Mouse (Mus musculus) kidney, postnatal 0 days (tissue): ENCODE results near the gene Lyrm9. TPM values are rescaled to one million over a fixed set of nuclear protein-coding genes. Genes with fewer than 3 reads are reported as not detected.

Experiments used
- ATAC-seq: fragments of 200-750 bp; cut with Nextera tagmentation; replicated peaks from 2 replicates; pipeline ENCODE4 v1.8.0; 2017; ENCODE audit warnings: low read depth, moderate number of reproducible peaks, moderate TSS enrichment, moderate library complexity; ENCODE audit not compliant: low FRiP score
- DNase-seq: peaks from one replicate; pipeline ENCODE4 v3.0.0-alpha.2; 2016; ENCODE audit warnings: low spot score
- H3K27ac ChIP-seq: fragments of 300-500 bp; sonication (generic); 2 replicates; pipeline ENCODE4 v1.5.1; 2014; ENCODE audit warnings: mild to moderate bottlenecking
- H3K27me3 ChIP-seq: fragments of 300-500 bp; sonication (generic); 2 replicates; pipeline ENCODE4 v1.6.1; 2014; ENCODE audit warnings: low read length, mixed read lengths; ENCODE audit not compliant: insufficient read depth
- H3K36me3 ChIP-seq: fragments of 300-500 bp; sonication (generic); 2 replicates; pipeline ENCODE4 v1.6.1; 2014; ENCODE audit warnings: low read length, mixed read lengths; ENCODE audit not compliant: insufficient read depth
- H3K4me1 ChIP-seq: fragments of 300-500 bp; sonication (generic); replicated peaks from 2 replicates; pipeline ENCODE4 v1.6.1; 2014; ENCODE audit warnings: antibody characterized with exemption, low read length, mixed read lengths; ENCODE audit not compliant: insufficient read depth
- H3K4me2 ChIP-seq: fragments of 300-500 bp; sonication (generic); 2 replicates; pipeline ENCODE4 v1.6.1; 2014; ENCODE audit warnings: mild to moderate bottlenecking, low read length, moderate library complexity, mixed read lengths
- H3K4me3 ChIP-seq: fragments of 300-500 bp; sonication (generic); replicated peaks from 2 replicates; pipeline ENCODE4 v1.5.1; 2014; ENCODE audit warnings: low read depth, low read length
- H3K9ac ChIP-seq: fragments of 300-500 bp; sonication (generic); 2 replicates; pipeline ENCODE4 v1.6.1; 2014; ENCODE audit warnings: low read depth, low read length
- H3K9me3 ChIP-seq: fragments of 300-500 bp; sonication (generic); replicated peaks from 2 replicates; pipeline ENCODE4 v1.6.1; 2016; ENCODE audit warnings: low read length, inconsistent platforms, mixed read lengths
- CTCF ChIP-seq: IDR thresholded peaks from 2 replicates; pipeline ENCODE4 v1.5.1; 2016; ENCODE audit warnings: antibody characterized with exemption, low read depth, mild to moderate bottlenecking, moderate library complexity
- WGBS: fragments of 180-500 bp; shearing (Covaris S2); extraction: QIAGEN DNeasy Blood & Tissue Kit; methylation state at CpG from one replicate; pipeline ENCODE4 v1.1.7; 2014; 5-methylcytosine and 5-hydroxymethylcytosine counted together
- polyA plus RNA-seq: library from polyadenylated mRNA; unstranded; fragments of >200 nt; fragmentation: Nextera tagmentation; extraction: Ambion mirVana; gene quantifications from 2 replicates; pipeline ENCODE4 v1.2.1, GENCODE M21; 2015

The Lyrm9 gene
- polyA plus RNA-seq, 1 experiment from 2014 or later, result 28.6 TPM

- Histone ChIP-seq H3K4me1 (0 out of 2 replicates have a peak, but pooled peaks cover 7% of the 10 kb centered on the region), H3K27ac (no peak overlapping the region)
These were observed 5.3 kb downstream of the Lyrm9 start for GRCm38 (mm10) chr11:78831716-78832115.

GRCm38 (mm10) chr11:78832117-78832726, 5.8 kb downstream of the Lyrm9 start:
- DNase-seq (no peak), ATAC-seq (no peak)
- H3K4me2 ChIP-seq, result no peak overlapping the region
- no peaks in the 10 kb centered on the region for H3K27me3 ChIP-seq
- H3K4me3 ChIP-seq, result no peak overlapping the region
- H3K9me3 ChIP-seq, result no peaks in the 10 kb centered on the region
- no peak for TF ChIP-seq CTCF
- H3K9ac ChIP-seq, result no peak overlapping the region
- H3K27ac ChIP-seq, result no peak overlapping the region
- 86% methylated on average over 10 of the region's 10 CpGs for WGBS
- H3K4me1 ChIP-seq, result 0 out of 2 replicates have a peak, but pooled peaks cover 7% of the 10 kb centered on the region
- H3K36me3 ChIP-seq, result 0 out of 2 replicates have a peak, but pooled peaks cover 2% of the 10 kb centered on the region

More at GRCm38 (mm10) chr11:78831716-78832115, 5.3 kb downstream of the Lyrm9 start:
- no peak overlapping the region for H3K9ac ChIP-seq
- peak; percentile 69 for DNase-seq
- no peaks in the 10 kb centered on the region for H3K9me3 ChIP-seq
- no peak for ATAC-seq
- 0 out of 2 replicates have a peak, but pooled peaks cover 2% of the 10 kb centered on the region for H3K36me3 ChIP-seq
- H3K4me3 ChIP-seq, result no peak overlapping the region
- WGBS, result 60% methylated on average over 4 of the region's 4 CpGs
- no peak overlapping the region for H3K4me2 ChIP-seq
- H3K27me3 ChIP-seq, result no peaks in the 10 kb centered on the region
- TF ChIP-seq CTCF, result no peak

- TF ChIP-seq CTCF, result no peak
- Histone ChIP-seq H3K4me2 (no peak overlapping the region), H3K9me3 (no peaks in the 10 kb centered on the region), H3K27me3 (no peaks in the 10 kb centered on the region), H3K4me1 (0 out of 2 replicates have a peak, but pooled peaks cover 7% of the 10 kb centered on the region), H3K36me3 (0 out of 2 replicates have a peak, but pooled peaks cover 2% of the 10 kb centered on the region), H3K27ac (no peak overlapping the region), H3K9ac (no peak overlapping the region), H3K4me3 (no peak overlapping the region)
- DNase-seq, result no peak
- no peak for ATAC-seq
- whole genome bisulfite sequencing, result 43% methylated on average over 13 of the region's 13 CpGs
These were observed 6.5 kb downstream of the Lyrm9 start for GRCm38 (mm10) chr11:78832816-78833314.

- H3K4me2 ChIP-seq, result no peak overlapping the region
- H3K27ac ChIP-seq, result no peak overlapping the region
- no peak for ATAC-seq
- 0 out of 2 replicates have a peak, but pooled peaks cover 5% of the 10 kb centered on the region for H3K36me3 ChIP-seq
- TF ChIP-seq CTCF, result no peak
- DNase-seq, result no peak
- WGBS, result 83% methylated on average over 4 of the region's 4 CpGs
- H3K9me3 ChIP-seq, result no peaks in the 10 kb centered on the region
- no peaks in the 10 kb centered on the region for H3K27me3 ChIP-seq
- H3K9ac ChIP-seq, result no peak overlapping the region
- no peak overlapping the region for H3K4me3 ChIP-seq
- H3K4me1 ChIP-seq, result 0 out of 2 replicates have a peak, but pooled peaks cover 3% of the 10 kb centered on the region
These were observed 10.1 kb downstream of the Lyrm9 start for GRCm38 (mm10) chr11:78836486-78836885.

- ATAC-seq (no peak), DNase-seq (no peak)
- H3K9me3 ChIP-seq, result no peaks in the 10 kb centered on the region
- no peak overlapping the region for H3K9ac ChIP-seq
- H3K4me1 ChIP-seq, result 0 out of 2 replicates have a peak, but pooled peaks cover 3% of the 10 kb centered on the region
- TF ChIP-seq CTCF, result peak; percentile 74
- no peak overlapping the region for H3K4me2 ChIP-seq
- 0 out of 2 replicates have a peak, but pooled peaks cover 5% of the 10 kb centered on the region for H3K36me3 ChIP-seq
- no peak overlapping the region for H3K4me3 ChIP-seq
- 15% methylated on average over 11 of the region's 11 CpGs for WGBS
- H3K27me3 ChIP-seq, result no peaks in the 10 kb centered on the region
- H3K27ac ChIP-seq, result no peak overlapping the region
These were observed 11.6 kb downstream of the Lyrm9 start for GRCm38 (mm10) chr11:78837989-78838388.

- Histone ChIP-seq H3K9ac (no peak overlapping the region), H3K4me2 (no peak overlapping the region), H3K27me3 (no peaks in the 10 kb centered on the region), H3K4me3 (no peak overlapping the region), H3K27ac (no peak overlapping the region), H3K4me1 (no peaks in the 10 kb centered on the region), H3K9me3 (no peaks in the 10 kb centered on the region), H3K36me3 (0 out of 2 replicates have a peak, but pooled peaks cover 5% of the 10 kb centered on the region)
- ATAC-seq (no peak), DNase-seq (no peak)
- TF ChIP-seq CTCF, result no peak
- 81% methylated on average over 14 of the region's 14 CpGs for WGBS
These were observed 13.1 kb downstream of the Lyrm9 start for GRCm38 (mm10) chr11:78839491-78839890.
